Mouse (Mus musculus): ENCODE measurements at regions not wholly inside any gene's neighbourhood (a gene's known extent, or its start where the extent isn't known, plus 50 kb on each side); places are given as distances from the start of the nearest gene placed in this dataset.
"Not testable (repeated sequence)": the region's sequence is repeated elsewhere in the genome, so short reads cannot be mapped to it uniquely, and the experiment has no call there.

DNA sequence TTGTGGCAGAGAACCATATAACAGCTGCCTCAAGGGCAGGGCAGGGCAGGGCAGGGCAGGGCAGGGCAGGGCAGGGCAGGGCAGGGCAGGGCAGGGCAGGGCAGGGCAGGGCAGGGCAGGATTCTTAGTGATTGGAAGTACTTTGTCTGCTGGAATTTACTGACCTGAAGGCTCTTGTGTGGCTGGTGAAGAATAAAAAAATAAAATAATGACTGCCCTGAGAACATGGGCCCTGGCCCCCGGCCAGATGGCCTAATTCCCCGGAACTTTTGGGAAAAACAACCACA is 169.3 kb downstream of the Qk start:
- not testable (repeated sequence) for TF ChIP-seq CTCF (conservative IDR thresholded peaks at IDR 0.05; ENCODE audit: low read length); POU5F1 (IDR thresholded peaks at IDR 0.05; ENCODE audit: borderline replicate concordance, low read length); NANOG (IDR thresholded peaks at IDR 0.05; ENCODE audit: borderline replicate concordance, low read length)
